Mouse (Mus musculus) spleen, adult 18-20 months (tissue): ENCODE data around the gene Lrrk1.
A peak's percentile ranks its signal among the peaks of the same experiment; 100 is the strongest.

Experiments used
- DNase-seq, 2 experiments: peaks; one replicate each; pipeline ENCODE4 v3.0.0; 2022; ENCODE audit warnings: mixed read lengths in 2 of 2

The Lrrk1 gene

GRCm38 (mm10) chr7:66296921-66297655 lies 91.1 kb downstream of the Lrrk1 start:
- no peak for DNase-seq

GRCm38 (mm10) chr7:66292552-66293376 lies 95.4 kb downstream of the Lrrk1 start:
- no peak for DNase-seq

- no peak for DNase-seq
These were observed 96.1 kb downstream of the Lrrk1 start for GRCm38 (mm10) chr7:66292010-66292409.

DNA sequence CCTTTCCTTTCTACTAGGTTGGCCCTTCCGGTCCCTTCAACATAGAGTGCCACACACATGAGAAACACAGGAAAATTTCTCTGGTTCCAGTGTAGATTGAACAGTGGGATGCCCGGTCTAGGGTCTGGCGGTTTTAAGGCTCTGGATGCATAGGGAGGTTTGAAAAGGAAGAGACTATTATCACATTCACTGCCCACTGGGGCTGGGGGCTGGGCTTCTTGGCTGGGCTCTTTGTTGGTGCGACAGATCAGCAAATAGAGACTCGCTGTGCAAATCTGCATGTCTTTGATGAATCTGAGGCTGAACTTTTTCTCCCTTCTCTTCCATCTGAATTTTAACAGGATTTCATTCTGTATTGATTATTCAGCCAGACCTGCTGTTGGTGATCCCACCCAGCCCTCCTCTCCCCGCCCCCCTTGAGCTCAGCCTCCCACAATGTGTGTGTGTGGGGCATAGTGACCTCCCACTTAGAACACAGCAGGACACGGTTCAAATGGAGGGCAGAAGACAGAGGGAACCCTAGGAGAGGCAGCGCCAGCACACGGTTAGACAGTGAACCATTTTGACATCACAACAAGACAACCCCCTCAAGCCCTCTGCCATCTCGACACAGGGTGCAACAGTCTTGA lies 105.1 kb downstream of the Lrrk1 start:
- no peak for DNase-seq

DNA sequence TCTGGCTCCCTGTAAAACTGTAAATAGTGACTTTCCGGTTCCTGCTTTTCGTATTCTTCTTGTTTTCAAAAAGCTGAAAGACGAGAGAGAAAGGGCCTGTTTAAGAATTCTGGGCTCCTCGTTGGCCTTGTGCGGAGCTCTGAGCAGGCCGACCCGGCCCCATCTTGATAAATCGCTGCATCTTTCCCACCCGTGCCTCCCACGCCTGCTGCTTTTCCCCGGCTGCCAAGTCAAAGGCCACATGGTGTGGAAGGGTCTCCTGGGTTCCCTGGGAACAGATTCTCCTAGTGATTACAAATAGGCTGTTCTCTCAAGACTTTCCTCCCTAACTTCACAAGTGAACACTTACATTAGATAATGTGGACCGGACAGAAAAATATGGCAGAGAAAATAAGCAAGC lies 105.9 kb downstream of the Lrrk1 start:
- no peak for DNase-seq

GRCm38 (mm10) chr7:66278001-66278400 lies 110.1 kb downstream of the Lrrk1 start:
- no peak for DNase-seq

GRCm38 (mm10) chr7:66273494-66273893 lies 114.7 kb downstream of the Lrrk1 start:
- DNase-seq: no peak

DNA sequence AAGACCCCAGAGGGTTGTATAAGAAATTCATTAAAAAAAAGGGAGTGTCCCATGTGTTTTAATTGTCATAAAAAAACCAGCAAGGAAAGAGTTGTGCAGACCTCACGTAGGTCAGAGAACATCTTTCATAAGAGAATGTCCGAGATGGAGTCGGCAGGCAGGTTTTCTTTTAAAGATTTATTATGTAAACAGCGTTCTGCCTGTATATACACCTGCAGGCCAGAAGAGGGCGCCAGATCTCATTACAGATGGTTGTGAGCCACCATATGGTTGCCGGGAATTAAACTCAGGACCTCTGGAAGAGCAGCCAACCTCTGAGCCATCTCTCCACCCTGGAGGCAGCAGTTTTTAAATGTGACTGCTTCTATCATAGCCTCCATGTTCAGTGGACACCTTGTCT lies 116.9 kb downstream of the Lrrk1 start:
- peak in 1 of 2 experiments; percentile 19 for DNase-seq

DNA sequence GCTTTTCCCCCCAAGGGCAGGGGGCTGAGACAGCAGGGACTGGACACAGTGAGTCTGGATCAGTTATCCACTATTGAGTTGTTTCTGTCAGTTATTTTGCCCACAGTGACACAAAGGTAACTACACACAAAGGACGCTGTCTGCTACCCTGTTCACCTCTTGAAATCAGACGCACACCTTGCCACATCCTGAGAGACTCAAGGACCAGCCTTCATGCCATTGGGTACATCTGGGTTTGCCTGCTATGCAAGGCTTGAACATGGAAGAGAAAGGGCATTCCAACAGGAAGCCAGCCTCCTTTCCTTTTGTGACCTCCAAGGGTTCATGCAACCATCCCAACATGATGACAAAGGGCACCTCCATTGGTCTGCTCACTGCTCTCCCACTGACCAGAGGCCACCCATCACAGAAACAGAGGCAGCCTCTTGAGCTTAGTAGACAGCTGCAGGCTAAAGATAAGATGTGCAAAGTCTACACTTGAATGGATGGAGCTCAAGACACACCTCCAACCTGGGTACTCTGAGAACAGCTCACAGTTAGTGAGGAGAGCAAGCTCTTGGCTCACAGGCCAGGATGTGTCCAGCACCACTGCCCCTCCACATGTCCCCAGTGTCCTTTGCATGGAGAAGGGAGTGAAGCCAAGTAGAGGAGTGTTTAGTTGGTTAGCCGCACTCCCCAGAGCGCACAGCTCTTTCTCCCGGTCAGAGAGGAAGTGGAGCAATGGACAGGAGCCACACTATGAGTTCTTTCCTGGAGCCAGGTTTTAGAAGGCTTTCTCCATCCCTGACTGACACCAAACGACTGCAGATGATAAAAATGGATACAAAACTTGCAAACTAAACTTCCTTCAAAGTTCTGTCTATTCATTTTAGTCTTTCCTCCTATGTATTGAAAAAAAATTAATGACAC lies 121.0 kb downstream of the Lrrk1 start:
- DNase-seq: no peak

- DNase-seq: no peak
These were observed 124.7 kb downstream of the Lrrk1 start for GRCm38 (mm10) chr7:66263421-66263820.

DNA sequence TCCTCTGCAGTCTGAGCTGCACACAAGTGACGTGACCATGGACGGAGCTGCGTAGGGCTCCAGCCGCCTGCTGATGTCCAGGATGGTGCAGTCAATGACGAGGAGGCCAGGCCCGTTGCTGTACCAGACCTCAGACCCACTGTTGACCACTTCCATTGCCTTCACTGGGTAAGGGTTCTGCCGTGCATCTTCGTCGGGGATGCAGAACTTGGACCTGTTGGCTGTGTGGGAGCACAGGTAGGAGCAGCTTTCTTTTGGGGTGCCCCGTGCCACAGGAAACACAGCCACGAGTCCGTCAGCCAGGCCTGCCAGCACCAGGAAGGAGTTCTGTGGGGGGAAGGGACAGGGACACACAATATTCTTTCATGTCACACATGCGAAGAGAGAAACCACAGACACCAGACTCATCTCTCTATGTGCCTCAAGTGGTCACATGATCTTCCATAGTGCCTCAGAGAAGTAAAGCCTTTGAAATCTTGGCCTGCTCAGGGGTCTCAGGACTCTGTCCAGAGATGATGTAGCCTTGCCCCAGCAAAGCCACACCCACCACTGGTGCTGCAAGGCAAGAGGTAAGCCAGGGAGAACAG lies 125.5 kb downstream of the Lrrk1 start:
- DNase-seq: no peak

- DNase-seq: no peak
These were observed 127.3 kb downstream of the Lrrk1 start for GRCm38 (mm10) chr7:66260763-66261390.

- DNase-seq: no peak
These were observed 127.9 kb downstream of the Lrrk1 start for GRCm38 (mm10) chr7:66260295-66260694.

DNA sequence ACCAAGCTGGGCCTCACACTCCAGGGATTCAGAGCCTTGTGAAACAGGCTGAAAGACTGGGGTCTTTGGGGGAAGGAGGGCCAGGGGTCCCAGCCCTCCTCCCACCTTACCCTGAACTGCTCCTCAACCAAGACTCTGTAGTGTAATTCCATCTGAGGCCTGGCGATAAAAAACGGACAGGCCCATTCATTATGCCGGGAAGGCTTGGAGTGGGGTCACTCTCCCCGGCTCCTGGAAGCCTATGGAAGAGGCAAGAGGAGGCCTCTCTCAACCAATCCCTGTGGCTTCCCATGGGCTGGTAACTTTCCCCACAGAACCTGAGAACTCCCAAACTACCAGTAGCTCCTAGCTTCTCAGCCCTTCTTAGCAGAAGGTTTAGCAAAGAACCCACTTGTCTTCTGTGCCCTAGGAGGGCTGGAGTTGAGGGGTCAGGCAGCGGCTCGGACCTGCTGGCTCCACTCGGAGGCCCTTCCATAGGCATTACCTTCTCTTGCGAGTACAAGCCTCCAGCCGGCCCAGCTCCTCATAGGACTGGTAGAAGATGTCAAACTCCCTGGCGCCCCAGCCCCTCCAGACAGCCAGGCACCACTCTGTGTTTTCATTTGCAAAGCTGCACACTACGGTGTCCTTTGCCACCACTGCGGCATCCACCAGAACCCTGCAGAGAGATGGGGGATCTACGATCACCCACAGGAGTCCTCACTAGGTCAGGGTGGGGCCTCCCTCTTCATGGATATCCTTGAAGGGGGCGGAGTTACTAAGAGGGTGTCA lies 128.5 kb downstream of the Lrrk1 start:
- DNase-seq: no peak

DNA sequence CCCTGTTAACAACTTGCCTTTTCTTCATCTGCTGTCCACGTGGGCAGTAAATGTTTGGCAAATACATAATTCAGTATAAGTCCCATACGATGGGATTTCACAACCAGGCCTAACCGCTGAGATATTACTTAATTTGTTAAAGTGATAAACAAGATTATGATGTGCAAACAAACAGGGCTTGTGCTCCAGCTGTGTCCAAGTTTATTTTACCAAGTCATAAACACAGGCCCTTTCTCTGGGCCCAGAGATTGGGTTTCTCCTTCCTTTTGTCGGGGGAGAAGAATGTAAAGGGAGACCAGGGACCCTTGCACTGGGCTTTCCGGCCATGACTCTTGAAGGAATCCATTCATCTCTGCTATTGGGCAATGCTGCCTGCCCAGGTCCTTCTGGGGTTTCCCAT lies 129.2 kb downstream of the Lrrk1 start:
- DNase-seq: no peak

DNA sequence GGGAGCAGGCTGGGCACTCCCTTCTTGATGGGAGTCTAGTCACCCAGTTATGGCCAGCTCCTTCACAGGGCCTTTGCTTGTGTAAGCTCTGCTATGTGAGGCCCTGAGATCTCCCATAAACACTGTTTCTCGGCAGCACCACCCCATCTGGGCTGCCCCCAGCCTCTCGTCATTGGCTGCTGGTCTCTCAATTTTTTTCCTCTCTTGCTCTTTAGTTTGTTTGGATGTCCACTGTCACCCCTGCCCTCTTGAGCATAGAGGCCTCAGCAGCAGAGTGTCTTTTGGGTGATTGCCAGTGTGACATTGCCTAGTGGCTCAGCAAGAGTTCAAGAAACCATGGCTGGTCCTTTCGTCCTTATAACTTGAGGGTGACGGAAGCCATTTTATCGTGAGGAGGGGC lies 130.9 kb downstream of the Lrrk1 start:
- no peak for DNase-seq

- DNase-seq: no peak
These were observed 131.7 kb downstream of the Lrrk1 start for GRCm38 (mm10) chr7:66256441-66256840.

DNA sequence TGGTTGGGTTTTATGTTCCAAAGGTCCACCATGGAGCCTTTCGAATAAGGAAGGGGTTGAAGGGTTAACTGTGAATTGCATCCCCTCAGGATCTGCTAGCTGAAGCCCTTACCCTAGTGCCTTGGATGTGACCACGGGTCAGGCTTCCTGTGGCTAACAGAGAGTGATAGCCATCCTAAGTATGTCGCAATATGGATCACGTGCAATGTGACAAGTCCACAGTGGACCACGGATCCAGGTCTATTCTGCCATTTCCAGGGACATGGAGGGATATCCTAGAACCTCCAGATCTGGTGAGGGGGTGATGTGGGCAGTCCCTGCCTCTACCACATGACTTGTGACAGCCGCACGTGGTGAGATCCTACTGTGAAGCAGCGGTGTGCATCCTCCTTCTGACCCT lies 133.2 kb downstream of the Lrrk1 start:
- no peak for DNase-seq

DNA sequence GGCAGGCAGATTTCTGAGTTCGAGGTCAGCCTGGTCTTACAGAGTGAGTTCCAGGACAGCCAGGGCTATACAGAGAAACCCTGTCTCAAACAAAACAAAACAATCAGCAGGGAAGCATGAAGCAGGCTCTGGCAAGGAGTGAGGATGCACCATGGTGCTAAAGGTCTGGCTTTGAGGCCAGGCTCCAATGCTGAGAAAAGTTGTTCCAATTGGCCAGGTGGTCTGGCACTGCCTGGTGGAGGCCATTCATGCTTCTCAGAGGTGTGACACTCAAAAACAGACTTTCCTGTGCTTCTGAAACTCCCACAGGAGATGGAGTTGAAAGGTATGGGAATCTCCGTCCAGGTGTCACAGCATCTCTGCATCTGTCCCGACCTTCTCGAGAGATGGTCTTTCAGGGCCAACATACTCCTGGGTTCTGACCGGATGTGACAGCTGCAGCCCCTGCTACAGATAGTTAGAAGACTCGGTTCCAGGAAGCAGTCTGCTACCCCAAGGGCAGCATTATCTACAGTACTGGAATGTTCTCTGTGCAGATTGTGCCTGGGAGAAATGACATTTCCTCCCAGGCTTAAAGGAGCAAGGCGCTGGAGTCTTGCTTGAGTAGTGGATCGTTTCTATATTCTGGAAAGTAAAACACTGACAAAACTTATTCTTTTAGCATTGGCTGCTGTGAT lies 134.0 kb downstream of the Lrrk1 start:
- DNase-seq: no peak

DNA sequence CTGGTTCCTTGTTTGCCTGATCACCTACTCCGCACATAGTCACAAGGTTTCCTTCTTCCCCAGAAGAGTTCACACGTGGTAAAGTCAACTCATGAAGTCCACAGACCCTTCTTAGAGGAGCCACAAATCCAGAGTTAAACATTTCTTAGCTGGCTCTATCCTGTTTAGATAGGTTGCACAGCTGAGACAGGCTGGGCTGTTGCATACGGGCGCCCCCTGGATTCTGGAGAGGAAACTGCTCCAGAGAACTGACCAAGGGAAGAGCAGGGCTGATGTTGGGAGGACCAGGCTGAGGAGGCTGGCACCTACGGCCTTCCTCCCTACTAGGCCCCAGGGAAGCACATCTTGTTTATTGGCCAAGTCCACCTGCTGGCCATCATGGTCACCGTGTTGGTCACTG lies 138.1 kb downstream of the Lrrk1 start:
- peak; percentile 72 to 85 for DNase-seq
